Mouse (Mus musculus) adrenal gland, postnatal 25 days (tissue): ENCODE results near the gene Gadd45a. TPM values are rescaled to one million over a fixed set of nuclear protein-coding genes. Genes with fewer than 3 reads are reported as not detected.
"Not testable (repeated sequence)": the region's sequence is repeated elsewhere in the genome, so short reads cannot be mapped to it uniquely, and the experiment has no call there.

ENCODE experiments used
- DNase-seq: peaks from one replicate; pipeline ENCODE4 v3.0.0; 2021; ENCODE audit warnings: mixed read lengths
- total RNA-seq: library from RNA; stranded (reverse); gene quantifications from 2 replicates; pipeline ENCODE4 v1.2.3, GENCODE M21; 2021

The Gadd45a gene
- total RNA-seq, 1 experiment from 2014 or later: 61.9 TPM

GRCm38 (mm10) chr6:67048880-67049694 is 11.8 kb upstream of the Gadd45a start:
- no peak for DNase-seq

- DNase-seq: no peak
These were observed 10.9 kb upstream of the Gadd45a start for GRCm38 (mm10) chr6:67048052-67048691.

DNA sequence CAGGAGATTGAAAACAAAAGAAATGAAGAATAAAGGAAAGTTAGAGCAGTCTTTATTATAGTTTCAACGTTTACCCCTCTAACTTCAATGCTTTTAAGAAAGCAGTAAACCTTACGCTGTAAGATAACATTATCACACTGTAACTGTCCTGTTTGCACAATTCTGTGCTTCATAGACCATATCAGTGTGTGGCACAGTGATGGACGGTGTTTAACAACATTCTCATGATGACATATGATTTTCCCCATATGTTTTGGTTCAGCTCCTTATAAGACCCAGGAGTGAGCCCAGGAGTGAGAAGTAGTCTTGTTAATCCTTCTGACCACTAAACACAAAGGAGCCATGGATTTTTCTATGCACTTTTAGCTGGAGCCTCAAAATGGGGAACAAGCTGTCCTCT is 9.7 kb upstream of the Gadd45a start:
- no peak for DNase-seq

DNA sequence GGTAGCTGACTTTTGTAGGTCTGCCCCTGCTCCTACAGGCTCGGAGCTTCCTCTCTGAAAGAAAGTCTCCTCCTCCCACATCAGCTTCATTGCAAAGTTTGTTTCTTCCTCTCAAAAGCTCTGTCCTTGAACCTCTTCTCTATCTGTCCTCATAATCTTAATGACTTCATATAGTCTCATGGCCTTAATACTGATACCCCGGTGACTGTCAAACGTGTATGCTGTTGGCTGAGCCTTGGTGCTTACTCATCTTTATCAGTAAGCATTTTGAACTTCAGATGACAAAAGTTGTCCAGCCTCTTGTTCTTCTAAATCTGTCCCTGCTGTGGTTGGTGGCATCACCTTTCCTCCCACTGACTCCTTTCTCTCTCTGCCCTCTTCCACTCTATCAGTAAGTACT is 8.2 kb upstream of the Gadd45a start:
- DNase-seq: no peak

GRCm38 (mm10) chr6:67040904-67041410 is 3.7 kb upstream of the Gadd45a start:
- DNase-seq: no peak

DNA sequence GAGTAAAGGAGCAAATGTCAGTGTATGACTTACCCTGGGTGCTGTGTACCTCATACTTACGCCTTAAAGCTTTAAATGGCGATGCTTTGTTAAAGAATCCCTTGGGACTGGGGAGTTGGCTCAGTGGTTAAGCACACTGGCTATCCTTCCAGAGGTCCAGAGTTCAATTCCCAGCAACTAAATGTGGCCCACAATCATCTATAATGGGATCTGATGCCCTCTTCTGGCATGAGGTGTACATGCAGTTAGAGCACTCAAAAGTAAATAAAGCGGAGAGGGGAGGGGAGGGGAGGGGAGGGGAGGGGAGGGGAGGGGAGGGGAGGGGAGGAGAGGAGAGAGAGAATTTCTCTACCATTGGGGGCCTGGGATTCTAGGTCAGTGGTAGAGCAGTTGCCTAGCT is 1.7 kb upstream of the Gadd45a start:
- DNase-seq: no peak

- peak; percentile 83 for DNase-seq
These were observed 873 bp downstream of the Gadd45a start for GRCm38 (mm10) chr6:67036356-67036811.

GRCm38 (mm10) chr6:67035388-67036299 is 1.6 kb downstream of the Gadd45a start:
- no peak for DNase-seq

DNA sequence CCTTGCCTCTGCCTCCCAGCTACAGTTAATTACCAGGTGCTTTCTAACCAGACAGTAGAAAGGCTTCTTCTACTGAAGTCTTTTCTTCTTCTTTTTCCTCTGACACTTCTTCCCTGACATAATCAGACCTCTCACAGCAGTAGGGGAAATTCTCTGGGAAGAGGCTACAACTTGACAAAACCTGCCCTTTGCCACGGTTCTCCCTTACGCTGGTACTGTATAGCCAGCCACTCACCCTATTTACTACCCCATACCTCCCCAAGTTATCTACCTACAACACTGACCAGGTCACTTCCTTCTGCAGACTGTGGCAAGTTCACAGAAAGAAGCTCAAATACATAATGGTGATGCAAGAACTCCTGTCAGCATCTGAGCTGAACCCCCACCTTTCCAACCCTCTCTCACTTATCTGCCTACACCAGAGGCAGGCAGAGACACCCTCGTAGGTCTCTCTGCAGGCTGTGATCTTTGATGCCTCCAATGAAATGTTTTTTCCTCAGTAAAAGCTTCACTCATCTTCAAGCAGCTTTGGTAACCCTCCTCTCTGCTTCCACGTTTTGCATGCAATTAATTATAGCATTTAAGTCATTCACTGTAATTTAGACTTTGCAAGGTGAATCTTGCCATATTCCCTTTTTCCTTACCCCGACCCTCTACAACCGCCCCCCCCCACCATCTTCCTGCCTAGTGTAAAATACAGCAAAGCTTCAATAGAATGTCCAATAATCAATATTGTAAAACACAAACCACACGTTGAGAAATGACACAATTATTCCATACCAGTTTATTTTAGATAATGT is 2.7 kb downstream of the Gadd45a start:
- DNase-seq: no peak

DNA sequence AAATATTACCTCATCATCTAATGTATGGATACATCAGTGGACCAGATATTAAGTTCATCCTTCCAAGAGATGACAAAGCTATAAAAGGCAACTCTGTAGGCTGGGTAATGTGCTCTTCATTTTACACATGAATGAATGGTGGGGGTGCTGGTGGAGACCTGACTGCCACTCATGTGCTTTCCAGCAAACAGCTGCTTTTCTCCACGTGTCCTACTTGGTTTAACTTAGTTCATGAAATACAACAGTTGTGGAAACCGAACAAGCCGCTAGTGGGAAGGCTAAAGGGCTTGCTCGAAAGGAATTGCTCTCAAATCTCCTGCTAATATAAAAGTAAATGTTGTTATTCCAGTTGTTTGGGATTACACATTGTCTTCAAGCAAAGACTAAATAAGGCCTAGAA is 3.7 kb downstream of the Gadd45a start:
- no peak for DNase-seq

DNA sequence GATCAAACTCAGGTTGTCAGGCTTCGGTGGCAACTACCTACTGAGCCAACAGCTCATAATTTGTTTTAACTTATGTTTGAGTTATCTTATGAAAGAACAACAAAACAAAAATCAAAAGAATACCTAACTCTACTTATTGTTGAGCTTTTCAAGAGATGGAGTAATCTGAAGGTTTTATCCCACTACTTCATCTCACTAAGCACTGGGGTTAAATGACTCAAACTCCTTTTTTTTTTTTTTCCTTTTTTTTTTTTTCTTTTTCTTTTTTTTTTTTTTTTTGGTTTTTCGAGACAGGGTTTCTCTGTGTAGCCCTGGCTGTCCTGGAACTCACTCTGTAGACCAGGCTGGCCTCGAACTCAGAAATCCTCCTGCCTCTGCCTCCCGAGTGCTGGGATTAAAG is 4.3 kb downstream of the Gadd45a start:
- not testable (repeated sequence) for DNase-seq

DNA sequence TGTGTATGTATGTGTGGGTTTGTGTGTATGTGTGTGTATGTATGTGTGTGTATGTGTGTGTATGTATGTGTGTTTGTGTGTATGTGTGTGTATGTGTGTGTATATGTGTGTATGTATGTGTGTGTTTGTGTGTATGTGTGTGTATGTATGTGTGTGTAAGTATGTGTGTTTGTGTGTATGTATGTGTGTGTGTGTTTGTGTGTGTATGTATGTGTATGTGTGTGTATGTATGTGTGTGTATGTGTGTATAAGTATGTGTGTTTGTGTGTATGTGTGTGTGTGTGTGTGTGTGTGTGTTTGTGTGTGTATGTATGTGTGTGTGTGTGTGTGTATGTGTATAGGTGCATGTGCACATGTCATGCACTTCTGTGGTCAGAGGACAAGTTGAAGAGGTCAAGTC is 4.7 kb downstream of the Gadd45a start:
- not testable (repeated sequence) for DNase-seq

- DNase-seq: no peak
These were observed 6.4 kb downstream of the Gadd45a start for GRCm38 (mm10) chr6:67030846-67031245.

GRCm38 (mm10) chr6:67030416-67030815 is 6.8 kb downstream of the Gadd45a start:
- no peak for DNase-seq

GRCm38 (mm10) chr6:67029987-67030386 is 7.3 kb downstream of the Gadd45a start:
- DNase-seq: no peak

DNA sequence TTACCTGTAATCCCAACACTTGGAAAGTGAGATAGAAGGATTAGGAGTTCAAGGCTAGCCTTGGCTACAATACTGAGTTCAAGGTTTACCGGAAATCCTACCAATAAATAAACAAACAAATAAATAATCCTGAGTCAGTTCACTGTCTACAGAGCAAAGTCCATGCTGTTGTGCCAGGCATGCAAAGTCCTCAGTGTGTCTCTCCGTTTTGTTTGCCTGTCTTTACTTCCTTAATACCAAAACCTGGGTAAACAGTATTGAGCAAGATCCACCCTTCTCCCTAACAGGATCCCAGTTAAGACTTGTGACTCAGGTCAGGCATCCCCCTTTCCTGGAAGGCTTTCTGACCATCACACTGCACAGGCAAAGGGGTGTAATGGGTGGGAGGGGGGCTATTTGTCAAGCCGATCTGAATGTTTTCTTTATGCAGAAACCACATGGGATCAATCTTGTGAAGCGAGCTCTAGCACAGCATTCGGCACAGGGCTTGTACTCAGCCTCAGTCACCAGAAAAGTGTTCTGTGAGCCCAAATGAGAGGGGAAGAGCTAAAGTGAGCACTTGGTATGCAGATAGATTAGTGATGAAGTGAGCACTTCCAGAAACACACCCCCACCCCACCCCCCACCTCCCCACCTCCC is 7.8 kb downstream of the Gadd45a start:
- no peak for DNase-seq

DNA sequence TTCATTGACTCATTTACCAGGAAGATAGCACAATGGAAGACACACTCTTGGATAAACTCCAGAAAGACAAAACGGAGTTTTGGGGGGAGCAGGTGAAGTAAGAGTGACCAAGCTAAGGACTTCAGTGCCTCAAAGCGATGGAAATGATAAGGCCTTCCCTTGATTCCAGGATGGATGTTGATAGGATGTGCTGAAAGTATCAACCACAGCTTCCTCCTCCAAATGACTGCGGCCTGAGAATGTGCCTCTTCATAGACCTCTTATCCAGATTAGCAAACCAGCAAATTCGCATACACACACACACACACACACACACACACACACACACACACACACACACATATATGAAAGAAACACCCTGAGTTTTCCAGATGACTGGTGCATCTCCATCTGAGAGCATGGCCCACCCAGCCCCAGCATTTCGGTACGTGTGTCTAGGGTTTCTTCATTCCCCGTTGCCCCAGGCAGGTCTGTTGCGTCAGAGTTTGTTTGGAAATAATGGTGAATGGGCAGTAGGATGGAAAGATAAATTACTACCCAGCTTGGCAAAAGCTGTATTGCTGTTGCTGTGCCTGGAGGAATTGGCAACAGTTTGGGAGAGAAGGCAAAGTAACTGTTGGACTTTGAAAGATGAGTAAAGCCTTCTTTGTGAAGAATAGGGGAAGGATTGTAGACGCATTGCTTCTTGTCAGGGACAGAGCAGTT is 9.7 kb downstream of the Gadd45a start:
- DNase-seq: peak; percentile 10

DNA sequence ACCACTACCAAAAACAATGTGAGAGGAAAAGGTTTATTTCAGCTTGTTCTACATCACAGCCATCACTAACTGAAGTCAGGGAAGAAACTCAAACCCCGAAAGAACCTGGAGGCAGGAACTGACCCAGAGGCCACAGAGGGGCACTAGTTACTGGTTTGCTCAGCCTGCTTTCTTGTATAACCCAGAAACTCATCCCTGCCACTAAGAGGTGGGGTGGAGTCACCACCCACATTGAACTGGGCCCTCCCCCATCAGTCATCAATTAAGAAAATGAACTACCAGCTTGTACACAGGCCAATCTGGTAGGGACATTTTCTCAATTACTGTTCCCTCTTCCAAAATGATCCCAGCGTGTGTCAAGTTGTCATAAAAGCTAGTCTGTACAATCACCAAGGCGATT is 10.6 kb downstream of the Gadd45a start:
- no peak for DNase-seq

DNA sequence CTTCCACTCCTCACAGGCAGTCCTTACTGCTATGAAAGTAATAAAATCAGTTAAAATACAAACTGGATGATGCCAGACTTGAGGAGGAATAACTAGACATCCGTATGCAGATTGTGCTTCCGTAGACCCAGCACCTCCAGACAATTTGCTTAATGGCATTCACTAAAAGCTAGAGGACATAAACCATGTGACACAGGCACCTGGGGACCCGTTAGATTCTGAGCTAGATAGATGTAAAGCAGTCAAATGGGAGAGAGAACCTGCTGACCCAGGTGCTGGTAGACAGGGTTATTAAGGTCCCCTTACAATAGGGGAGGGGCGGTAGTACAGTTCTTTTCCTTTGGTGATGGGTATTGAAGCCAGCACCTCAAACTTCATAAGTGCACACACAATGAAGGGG is 13.5 kb downstream of the Gadd45a start:
- no peak for DNase-seq

GRCm38 (mm10) chr6:67021308-67021707 is 15.9 kb downstream of the Gadd45a start:
- no peak for DNase-seq
